Mouse (Mus musculus) cerebellum, postnatal 36 days (tissue): ENCODE data around the gene Isyna1.

Experiments
- DNase-seq, 2 experiments: peaks; one replicate each; pipeline ENCODE4 v3.0.0; 2021 to 2022; ENCODE audit warnings: mixed read lengths in 2 of 2

The Isyna1 gene

GRCm38 (mm10) chr8:70593961-70594609 lies at the start of gene Isyna1:
TSS of gene Isyna1 (plus strand) at chr8:70594373.
- peak; percentile 56 to 68 for DNase-seq

GRCm38 (mm10) chr8:70546412-70546811 lies 47.8 kb upstream of the Isyna1 start:
- no peak for DNase-seq

- DNase-seq: no peak
Measured at GRCm38 (mm10) chr8:70547762-70548161, 46.4 kb upstream of the Isyna1 start.

GRCm38 (mm10) chr8:70549412-70550184 lies 44.6 kb upstream of the Isyna1 start:
- DNase-seq: no peak

GRCm38 (mm10) chr8:70551558-70552161 lies 42.5 kb upstream of the Isyna1 start:
- DNase-seq: peak in 1 of 2 experiments; percentile 33

GRCm38 (mm10) chr8:70552836-70553235 lies 41.3 kb upstream of the Isyna1 start:
- DNase-seq: no peak

GRCm38 (mm10) chr8:70553740-70554139 lies 40.4 kb upstream of the Isyna1 start:
- DNase-seq: peak; percentile 73 to 77

GRCm38 (mm10) chr8:70555079-70555747 lies 39.0 kb upstream of the Isyna1 start:
- DNase-seq: no peak

- DNase-seq: no peak
Measured at GRCm38 (mm10) chr8:70558334-70558733, 35.8 kb upstream of the Isyna1 start.

- no peak for DNase-seq
Measured at GRCm38 (mm10) chr8:70558983-70559382, 35.2 kb upstream of the Isyna1 start.

GRCm38 (mm10) chr8:70560096-70560495 lies 34.1 kb upstream of the Isyna1 start:
- peak; percentile 51 to 60 for DNase-seq

GRCm38 (mm10) chr8:70560564-70560963 lies 33.6 kb upstream of the Isyna1 start:
- no peak for DNase-seq

- no peak for DNase-seq
Measured at GRCm38 (mm10) chr8:70561357-70561756, 32.8 kb upstream of the Isyna1 start.

- DNase-seq: no peak
Measured at GRCm38 (mm10) chr8:70561809-70562535, 32.2 kb upstream of the Isyna1 start.

GRCm38 (mm10) chr8:70562802-70563201 lies 31.4 kb upstream of the Isyna1 start:
- no peak for DNase-seq

- no peak for DNase-seq
Measured at GRCm38 (mm10) chr8:70563763-70564387, 30.3 kb upstream of the Isyna1 start.

GRCm38 (mm10) chr8:70564696-70565235 lies 29.4 kb upstream of the Isyna1 start:
- no peak for DNase-seq

GRCm38 (mm10) chr8:70565561-70565960 lies 28.6 kb upstream of the Isyna1 start:
- no peak for DNase-seq

- DNase-seq: no peak
Measured at GRCm38 (mm10) chr8:70570360-70570759, 23.8 kb upstream of the Isyna1 start.

GRCm38 (mm10) chr8:70570990-70571389 lies 23.2 kb upstream of the Isyna1 start:
- DNase-seq: peak; percentile 59 to 66

GRCm38 (mm10) chr8:70574302-70574701 lies 19.9 kb upstream of the Isyna1 start:
- no peak for DNase-seq

- peak; percentile 76 for DNase-seq
Measured at GRCm38 (mm10) chr8:70574915-70575314, 19.3 kb upstream of the Isyna1 start.
